Mouse (Mus musculus) liver, embryonic 13.5 days (tissue): Measurements from ENCODE around the gene 1810055G02Rik. TPM values are rescaled to one million over a fixed set of nuclear protein-coding genes. Genes with fewer than 3 reads are reported as not detected.

Source experiments
- ATAC-seq: fragments of 200-750 bp; cut with Nextera tagmentation; 2 replicates; pipeline ENCODE4 v1.8.0; 2017; ENCODE audit warnings: low read depth, mild to moderate bottlenecking, moderate number of reproducible peaks, moderate library complexity
- DNase-seq: peaks from one replicate; pipeline ENCODE4 v3.0.0; 2022
- H3K27ac ChIP-seq: fragments of 300-500 bp; sonication (generic); 2 replicates; pipeline ENCODE4 v1.5.1; 2015; ENCODE audit warnings: moderate library complexity, mild to moderate bottlenecking, inconsistent platforms
- H3K27me3 ChIP-seq: fragments of 300-500 bp; sonication (generic); 2 replicates; pipeline ENCODE4 v1.6.1; 2015; ENCODE audit warnings: mild to moderate bottlenecking, inconsistent platforms
- H3K36me3 ChIP-seq: fragments of 300-500 bp; sonication (generic); 2 replicates; pipeline ENCODE4 v1.6.1; 2015; ENCODE audit warnings: mild to moderate bottlenecking, inconsistent platforms
- H3K4me1 ChIP-seq: fragments of 300-500 bp; sonication (generic); replicated peaks from 2 replicates; pipeline ENCODE4 v1.6.1; 2015; ENCODE audit warnings: inconsistent platforms
- H3K4me2 ChIP-seq: fragments of 300-500 bp; sonication (generic); 2 replicates; pipeline ENCODE4 v1.6.1; 2015; ENCODE audit warnings: inconsistent platforms, mild to moderate bottlenecking, moderate library complexity
- H3K4me3 ChIP-seq: fragments of 300-500 bp; sonication (generic); replicated peaks from 2 replicates; pipeline ENCODE4 v1.5.1; 2015; ENCODE audit warnings: mild to moderate bottlenecking, inconsistent platforms
- H3K9ac ChIP-seq: fragments of 300-500 bp; sonication (generic); 2 replicates; pipeline ENCODE4 v1.6.1; 2015; ENCODE audit warnings: mild to moderate bottlenecking, inconsistent platforms
- H3K9me3 ChIP-seq: fragments of 300-500 bp; sonication (generic); replicated peaks from 2 replicates; pipeline ENCODE4 v1.6.1; 2016; ENCODE audit warnings: inconsistent platforms
- WGBS: fragments of 180-500 bp; shearing (Covaris S2); methylation state at CpG from one replicate; pipeline ENCODE4 v1.1.7; 2015; ENCODE audit not compliant: insufficient replicate concordance; 5-methylcytosine and 5-hydroxymethylcytosine counted together
- polyA plus RNA-seq: library from polyadenylated mRNA; unstranded; fragments of >200 nt; fragmentation: Nextera tagmentation; extraction: Ambion mirVana; gene quantifications from 2 replicates; pipeline ENCODE4 v1.2.1, GENCODE M21; 2015

1810055G02Rik gene
- polyA plus RNA-seq, 1 experiment from 2014 or later, result 13.2 TPM

- Histone ChIP-seq H3K27me3 (no peaks in the 10 kb centered on the region), H3K4me2 (no peak overlapping the region), H3K4me1 (peaks cover 9% of the 10 kb centered on the region; the same call in 1 of the 2 replicates), H3K9ac (no peak overlapping the region), H3K27ac (no peak overlapping the region), H3K4me3 (no peak overlapping the region), H3K36me3 (no peaks in the 10 kb centered on the region), H3K9me3 (no peaks in the 10 kb centered on the region)
- DNase-seq (no peak), ATAC-seq (no peak)
- 62% methylated on average over 4 of the region's 4 CpGs for WGBS
These were observed 12.6 kb upstream of the 1810055G02Rik start for GRCm38 (mm10) chr19:3695471-3695870.

- Histone ChIP-seq H3K36me3 (no peaks in the 10 kb centered on the region), H3K27me3 (no peaks in the 10 kb centered on the region), H3K9ac (no peak overlapping the region), H3K27ac (no peak overlapping the region), H3K9me3 (no peaks in the 10 kb centered on the region), H3K4me1 (peaks cover 9% of the 10 kb centered on the region; the same call in 1 of the 2 replicates), H3K4me2 (no peak overlapping the region), H3K4me3 (no peak overlapping the region)
- ATAC-seq (no peak), DNase-seq (no peak)
- WGBS, result 68% methylated on average over 8 of the region's 8 CpGs
These were observed 12.1 kb upstream of the 1810055G02Rik start for GRCm38 (mm10) chr19:3695976-3696375.

GRCm38 (mm10) chr19:3698035-3698434 is 10.1 kb upstream of the 1810055G02Rik start:
- ATAC-seq (no peak), DNase-seq (no peak)
- Histone ChIP-seq H3K4me3 (no peak overlapping the region), H3K36me3 (no peaks in the 10 kb centered on the region), H3K4me2 (no peak overlapping the region), H3K9ac (no peak overlapping the region), H3K9me3 (no peaks in the 10 kb centered on the region), H3K27me3 (no peaks in the 10 kb centered on the region), H3K27ac (no peak overlapping the region), H3K4me1 (peaks cover 9% of the 10 kb centered on the region; the same call in 1 of the 2 replicates)
- WGBS, result 70% methylated on average over 7 of the region's 7 CpGs

GRCm38 (mm10) chr19:3699508-3700438 is 8.3 kb upstream of the 1810055G02Rik start:
- Histone ChIP-seq H3K9ac (no peak overlapping the region), H3K36me3 (no peaks in the 10 kb centered on the region), H3K27me3 (no peaks in the 10 kb centered on the region), H3K4me1 (peaks cover 7% of the 10 kb centered on the region; the same call in 1 of the 2 replicates), H3K4me3 (no peak overlapping the region), H3K27ac (no peak overlapping the region), H3K9me3 (no peaks in the 10 kb centered on the region), H3K4me2 (no peak overlapping the region)
- peak; percentile 56 for ATAC-seq
- peak; percentile 70 for DNase-seq
- WGBS, result 31% methylated on average over 6 of the region's 6 CpGs

GRCm38 (mm10) chr19:3702460-3702859 is 5.6 kb upstream of the 1810055G02Rik start:
- Histone ChIP-seq H3K4me1 (peaks cover 4% of the 10 kb centered on the region), H3K27ac (no peak overlapping the region), H3K9me3 (no peaks in the 10 kb centered on the region), H3K27me3 (no peaks in the 10 kb centered on the region), H3K9ac (no peak overlapping the region), H3K36me3 (no peaks in the 10 kb centered on the region), H3K4me3 (no peak overlapping the region), H3K4me2 (no peak overlapping the region)
- WGBS, result 64% methylated on average over 4 of the region's 4 CpGs
- ATAC-seq (no peak), DNase-seq (no peak)

GRCm38 (mm10) chr19:3706258-3706657 is 1.8 kb upstream of the 1810055G02Rik start:
- peaks cover 1% of the 10 kb centered on the region; the same call in 1 of the 2 replicates for H3K36me3 ChIP-seq
- H3K27me3 ChIP-seq, result no peaks in the 10 kb centered on the region
- no peak overlapping the region for H3K9ac ChIP-seq
- H3K4me3 ChIP-seq, result no peak overlapping the region
- no peaks in the 10 kb centered on the region for H3K9me3 ChIP-seq
- peaks cover 21% of the 10 kb centered on the region for H3K4me1 ChIP-seq
- H3K27ac ChIP-seq, result no peak overlapping the region
- DNase-seq, result no peak
- no peak overlapping the region for H3K4me2 ChIP-seq
- 22% methylated on average over 1 of the region's 1 CpGs for WGBS
- no peak for ATAC-seq

- peaks cover 21% of the 10 kb centered on the region for H3K4me1 ChIP-seq
These were observed 540 bp upstream of the 1810055G02Rik start for GRCm38 (mm10) chr19:3707553-3707952.

GRCm38 (mm10) chr19:3709013-3709787 is 1.1 kb downstream of the 1810055G02Rik start:
- no peak overlapping the region for H3K27ac ChIP-seq
- H3K27me3 ChIP-seq, result no peaks in the 10 kb centered on the region
- H3K36me3 ChIP-seq, result peaks cover 11% of the 10 kb centered on the region
- ATAC-seq, result no peak
- no peaks in the 10 kb centered on the region for H3K9me3 ChIP-seq
- H3K4me2 ChIP-seq, result peak overlapping the region; percentile 93
- H3K9ac ChIP-seq, result peak overlapping the region; percentile 89
- H3K4me3 ChIP-seq, result peak overlapping the region; percentile 82
- peaks cover 33% of the 10 kb centered on the region for H3K4me1 ChIP-seq
- WGBS, result 29% methylated on average over 10 of the region's 10 CpGs
- DNase-seq, result no peak

More at GRCm38 (mm10) chr19:3707553-3707952, 540 bp upstream of the 1810055G02Rik start:
- H3K27me3 ChIP-seq, result no peaks in the 10 kb centered on the region
- peak overlapping the region; percentile 76 for H3K27ac ChIP-seq
- DNase-seq (no peak), ATAC-seq (no peak)
- H3K36me3 ChIP-seq, result peaks cover 6% of the 10 kb centered on the region; the same call in 1 of the 2 replicates
- WGBS, result 42% methylated on average over 10 of the region's 10 CpGs
- no peaks in the 10 kb centered on the region for H3K9me3 ChIP-seq
- H3K9ac ChIP-seq, result peak overlapping the region; percentile 89
- H3K4me3 ChIP-seq, result peak overlapping the region; percentile 82
- H3K4me2 ChIP-seq, result peak overlapping the region; percentile 93

- no peaks in the 10 kb centered on the region for H3K9me3 ChIP-seq
- 79% methylated on average over 2 of the region's 2 CpGs for WGBS
- no peak overlapping the region for H3K4me2 ChIP-seq
- DNase-seq (no peak), ATAC-seq (no peak)
- H3K36me3 ChIP-seq, result peaks cover 22% of the 10 kb centered on the region
- peaks cover 33% of the 10 kb centered on the region for H3K4me1 ChIP-seq
- no peak overlapping the region for H3K4me3 ChIP-seq
- no peak overlapping the region for H3K9ac ChIP-seq
- H3K27me3 ChIP-seq, result no peaks in the 10 kb centered on the region
- H3K27ac ChIP-seq, result no peak overlapping the region
These were observed 2.3 kb downstream of the 1810055G02Rik start for GRCm38 (mm10) chr19:3710436-3710835.

GRCm38 (mm10) chr19:3714381-3714780 is 6.3 kb downstream of the 1810055G02Rik start:
- DNase-seq (no peak), ATAC-seq (no peak)
- H3K4me3 ChIP-seq, result no peak overlapping the region
- H3K27ac ChIP-seq, result no peak overlapping the region
- no peaks in the 10 kb centered on the region for H3K27me3 ChIP-seq
- WGBS, result 79% methylated on average over 6 of the region's 6 CpGs
- H3K9me3 ChIP-seq, result no peaks in the 10 kb centered on the region
- H3K36me3 ChIP-seq, result peaks cover 48% of the 10 kb centered on the region
- H3K4me1 ChIP-seq, result peaks cover 26% of the 10 kb centered on the region
- H3K9ac ChIP-seq, result no peak overlapping the region
- H3K4me2 ChIP-seq, result no peak overlapping the region
